Mouse (Mus musculus): ENCODE measurements around the gene Naalad2. TPM values are rescaled to one million over a fixed set of nuclear protein-coding genes. Genes with fewer than 3 reads are reported as not detected.
"Not testable (repeated sequence)": the region's sequence is repeated elsewhere in the genome, so short reads cannot be mapped to it uniquely, and the experiment has no call there.

Gene Naalad2
- polyA plus RNA-seq, 1 experiment from 2014 or later = 5.6 TPM

DNA sequence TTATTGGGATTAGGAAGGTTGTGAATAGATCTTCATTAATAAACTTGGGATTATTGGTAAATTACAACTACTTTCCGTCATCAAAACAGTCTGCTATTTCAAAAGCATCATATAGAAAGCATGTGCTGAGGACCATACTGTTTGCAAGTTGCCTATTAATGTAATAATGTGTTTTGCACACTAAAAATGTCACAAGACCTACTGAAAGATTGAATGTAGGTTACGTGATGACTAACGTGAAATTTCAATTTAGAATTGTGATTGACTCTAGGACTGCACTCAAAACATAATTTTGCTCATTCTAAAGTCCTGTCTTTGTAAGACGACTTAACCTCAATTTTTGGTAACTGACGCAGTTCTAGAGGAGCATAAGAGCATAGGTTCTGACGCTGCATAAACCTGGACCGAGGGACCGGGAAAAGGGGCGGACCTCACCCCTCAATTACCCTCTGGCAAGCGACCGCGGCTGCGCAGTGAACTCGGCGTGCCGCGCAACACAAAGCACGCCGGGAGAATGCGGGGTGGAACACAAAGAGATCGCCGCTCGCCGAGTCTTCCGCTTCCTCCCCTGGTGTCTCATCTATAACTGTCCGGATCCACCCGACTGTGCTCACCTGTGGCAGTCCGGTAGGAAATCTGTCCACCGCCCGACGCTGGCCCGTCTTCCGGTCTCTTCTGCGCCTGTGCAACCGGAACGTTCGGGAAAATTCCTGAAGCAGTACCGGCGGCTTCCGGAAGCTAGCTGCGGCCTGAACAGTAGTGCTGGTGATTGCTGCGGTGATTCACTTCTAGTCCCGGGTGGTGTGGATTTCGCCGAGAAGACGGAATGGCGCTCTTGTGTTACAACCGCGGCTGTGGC lies 111.0 kb downstream of the Naalad2 start, which contains the start of gene Chordc1:
Gene Chordc1 (plus strand): TSS at position 555 of the 859 bp plus-strand sequence.
- WGBS = 4% methylated on average over 49 of the region's 49 CpGs
- H3K27ac ChIP-seq = peak within 1 kb of the TSS; percentile 87
- peak; percentile 100 for ATAC-seq (ENCODE audit: insufficient number of reproducible peaks, insufficient read depth, low FRiP score, low TSS enrichment)
- no peaks in the 10 kb centered on the region for H3K36me3 ChIP-seq
- H3K9me3 ChIP-seq = no peaks in the 10 kb centered on the region
- peak within 1 kb of the TSS; percentile 95 for H3K9ac ChIP-seq
- H3K4me1 ChIP-seq = peaks cover 13% of the 10 kb centered on the region
- H3K4me3 ChIP-seq = peak within 1 kb of the TSS; percentile 87
- no peaks in the 10 kb centered on the region for H3K27me3 ChIP-seq
- peak within 1 kb of the TSS; percentile 65 for H3K4me2 ChIP-seq (replicated peaks)

DNA sequence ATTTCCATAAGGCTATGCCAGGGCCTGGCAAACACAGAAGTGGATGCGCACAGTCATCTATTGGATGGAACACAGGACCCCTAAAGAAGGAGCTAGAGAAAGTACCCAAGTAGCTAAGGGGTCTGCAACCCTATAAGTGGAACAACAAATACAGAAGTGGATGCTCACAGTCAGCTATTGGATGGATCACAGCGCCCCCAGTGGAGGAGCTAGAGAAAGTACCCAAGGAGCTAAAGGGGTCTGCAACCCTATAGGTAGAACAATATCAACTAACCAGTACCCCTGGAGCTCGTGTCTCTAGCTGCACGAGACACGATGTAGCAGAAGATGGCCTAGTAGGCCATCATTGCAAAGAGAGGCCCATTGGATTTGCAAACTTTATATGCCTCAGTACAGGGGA lies 124.1 kb downstream of the Naalad2 start:
- 35% methylated on average over 5 of the region's 5 CpGs for WGBS

DNA sequence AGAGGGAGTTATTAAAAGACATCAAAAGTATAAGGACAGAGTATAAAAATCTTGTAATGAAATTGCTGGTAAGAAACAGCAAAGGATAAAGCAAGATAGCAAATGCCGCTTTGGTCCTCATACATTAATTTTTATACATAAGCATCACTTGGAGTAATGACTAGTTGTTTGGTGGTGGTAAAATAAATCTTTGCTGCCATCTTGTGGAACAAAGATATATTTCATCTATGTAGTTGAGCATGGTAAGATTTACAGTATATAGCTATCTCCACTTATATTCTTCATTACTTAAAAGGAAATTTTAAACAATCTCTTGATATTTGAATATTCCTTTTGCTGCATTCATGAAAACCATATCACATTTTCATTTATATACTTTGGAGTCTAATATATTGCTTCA lies 125.3 kb downstream of the Naalad2 start:
- ATAC-seq (ENCODE audit: insufficient number of reproducible peaks, insufficient read depth, low FRiP score, low TSS enrichment) = no peak
- no peak overlapping the region for H3K4me3 ChIP-seq
- H3K36me3 ChIP-seq = no peaks in the 10 kb centered on the region
- no peak overlapping the region for H3K4me2 ChIP-seq (replicated peaks)
- H3K27ac ChIP-seq = no peak overlapping the region
- WGBS = 48% methylated on average over 1 of the region's 1 CpGs
- no peak overlapping the region for H3K9ac ChIP-seq
- H3K27me3 ChIP-seq = no peaks in the 10 kb centered on the region
- H3K9me3 ChIP-seq = no peaks in the 10 kb centered on the region
- no peaks in the 10 kb centered on the region for H3K4me1 ChIP-seq

More for the DNA sequence above, 124.1 kb downstream of the Naalad2 start:
- not testable (repeated sequence) for H3K4me3 ChIP-seq; H3K27ac ChIP-seq; H3K4me2 ChIP-seq (replicated peaks); H3K9me3 ChIP-seq; H3K4me1 ChIP-seq; H3K9ac ChIP-seq; ATAC-seq (ENCODE audit: insufficient number of reproducible peaks, insufficient read depth, low FRiP score, low TSS enrichment); H3K27me3 ChIP-seq; H3K36me3 ChIP-seq

DNA sequence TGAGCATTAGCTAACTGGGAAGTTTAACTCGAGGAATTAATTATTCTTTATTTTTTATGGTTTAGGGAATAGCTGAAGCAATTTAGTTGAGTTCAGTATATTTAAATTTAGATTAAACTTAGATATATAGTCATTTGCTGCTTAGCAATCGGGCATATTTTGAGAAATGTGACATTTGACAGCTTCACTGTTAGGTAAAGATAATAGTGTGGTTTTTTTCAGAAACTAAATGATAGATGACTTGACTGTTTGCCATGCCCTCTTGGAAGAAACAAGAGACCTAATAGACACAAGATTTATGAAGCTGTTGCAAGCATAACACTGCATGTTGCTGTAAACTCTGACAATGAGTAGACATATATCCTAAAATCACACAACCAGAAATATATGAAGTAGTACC lies 126.0 kb downstream of the Naalad2 start:
- H3K4me1 ChIP-seq = no peaks in the 10 kb centered on the region
- no peak overlapping the region for H3K27ac ChIP-seq
- H3K4me2 ChIP-seq (replicated peaks) = no peak overlapping the region
- H3K4me3 ChIP-seq = no peak overlapping the region
- H3K36me3 ChIP-seq = no peaks in the 10 kb centered on the region
- no peak for ATAC-seq (ENCODE audit: insufficient number of reproducible peaks, insufficient read depth, low FRiP score, low TSS enrichment)
- H3K9me3 ChIP-seq = no peaks in the 10 kb centered on the region
- 58% methylated on average over 2 of the region's 2 CpGs for WGBS
- no peaks in the 10 kb centered on the region for H3K27me3 ChIP-seq
- no peak overlapping the region for H3K9ac ChIP-seq

DNA sequence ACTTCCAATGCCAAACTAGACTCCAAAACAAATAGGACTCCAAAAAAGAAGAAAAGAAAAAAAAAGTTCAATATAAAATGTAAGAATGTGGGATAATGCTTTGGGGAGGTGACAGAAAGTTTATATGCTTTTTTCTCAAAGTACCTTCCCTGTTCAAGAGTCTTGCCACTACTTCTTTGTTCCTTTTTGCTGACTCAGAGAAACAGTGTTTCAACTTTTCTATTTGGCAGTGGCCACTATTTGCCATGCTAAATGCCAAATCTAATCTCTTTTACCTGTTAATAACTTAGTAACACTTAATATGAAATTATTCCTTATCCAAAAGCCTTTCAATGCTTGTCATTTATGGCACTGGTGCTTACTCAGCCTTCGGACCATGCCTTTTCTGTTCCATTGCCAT lies 126.9 kb downstream of the Naalad2 start:
- 87% methylated on average over 1 of the region's 1 CpGs for WGBS
- no peak overlapping the region for H3K4me3 ChIP-seq
- no peak for ATAC-seq (ENCODE audit: insufficient number of reproducible peaks, insufficient read depth, low FRiP score, low TSS enrichment)
- H3K4me2 ChIP-seq (replicated peaks) = no peak overlapping the region
- H3K36me3 ChIP-seq = no peaks in the 10 kb centered on the region
- H3K27ac ChIP-seq = no peak overlapping the region
- no peaks in the 10 kb centered on the region for H3K9me3 ChIP-seq
- H3K27me3 ChIP-seq = no peaks in the 10 kb centered on the region
- no peaks in the 10 kb centered on the region for H3K4me1 ChIP-seq
- H3K9ac ChIP-seq = no peak overlapping the region

Other genes starting within 250 kb of the Naalad2 start
- gene Chordc1, start 110.9 kb downstream of the Naalad2 start, polyA plus RNA-seq (2016; fragmentation: Nextera tagmentation; extraction: Ambion mirVana) = 131 and 139 TPM in 2 replicates
- gene Ubtfl1, start 1.4 kb upstream of the Naalad2 start, polyA plus RNA-seq (2016; fragmentation: Nextera tagmentation; extraction: Ambion mirVana) = not detected in 2 replicates
- 0.08 TPM in 1 of 2 replicates, not detected in the other for gene Mbd3l2, start 27.7 kb upstream of the Naalad2 start, polyA plus RNA-seq (2016; fragmentation: Nextera tagmentation; extraction: Ambion mirVana)
- 11.8 and 13.9 TPM in 2 replicates for gene Zfp558, start 75.3 kb upstream of the Naalad2 start, polyA plus RNA-seq (2016; fragmentation: Nextera tagmentation; extraction: Ambion mirVana)
- not detected in 2 replicates for gene Mbd3l1, start 75.4 kb upstream of the Naalad2 start, polyA plus RNA-seq (2016; fragmentation: Nextera tagmentation; extraction: Ambion mirVana)

Data from embryonic facial prominence, embryonic 12.5 days (tissue).